Mouse (Mus musculus): ENCODE measurements around the gene S100a3.

S100a3 gene

DNA sequence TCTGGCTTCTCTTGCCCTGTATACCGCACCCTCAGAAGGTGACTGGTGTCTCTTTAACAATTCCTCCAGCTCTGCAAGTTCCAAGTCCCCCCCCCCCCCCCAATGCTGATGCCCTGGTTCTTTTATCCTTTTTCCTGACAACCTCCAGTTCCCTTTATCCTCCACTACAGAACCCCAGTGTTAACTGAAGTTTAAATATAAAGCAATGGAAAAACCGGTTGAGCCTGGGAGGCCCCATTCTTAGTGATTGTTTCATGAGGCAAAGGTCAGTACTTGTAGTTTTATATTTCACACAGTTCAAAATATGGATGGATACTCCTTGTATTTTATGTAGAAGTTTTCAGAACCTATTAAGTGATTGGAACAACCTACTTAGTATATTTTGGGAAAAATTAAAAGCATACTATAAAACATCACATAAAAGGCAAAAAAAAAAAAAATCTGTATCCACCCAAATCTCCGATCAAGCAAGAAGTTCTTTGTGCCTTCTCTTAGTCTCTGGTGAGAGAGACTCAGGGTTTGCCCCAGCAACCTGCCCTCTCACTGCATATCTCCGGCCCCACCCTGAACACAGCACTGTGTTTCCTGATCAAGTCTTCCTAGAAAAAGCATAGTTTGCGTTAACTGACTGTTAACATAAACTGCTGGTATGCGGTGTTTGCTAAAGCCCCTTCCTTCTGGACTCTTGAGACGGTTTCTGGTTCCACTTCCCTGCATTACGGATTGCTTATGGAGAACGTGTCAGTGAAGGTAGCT is 66.1 kb downstream of the S100a3 start:
- DNase-seq (ENCODE audit: low spot score): no peak

DNA sequence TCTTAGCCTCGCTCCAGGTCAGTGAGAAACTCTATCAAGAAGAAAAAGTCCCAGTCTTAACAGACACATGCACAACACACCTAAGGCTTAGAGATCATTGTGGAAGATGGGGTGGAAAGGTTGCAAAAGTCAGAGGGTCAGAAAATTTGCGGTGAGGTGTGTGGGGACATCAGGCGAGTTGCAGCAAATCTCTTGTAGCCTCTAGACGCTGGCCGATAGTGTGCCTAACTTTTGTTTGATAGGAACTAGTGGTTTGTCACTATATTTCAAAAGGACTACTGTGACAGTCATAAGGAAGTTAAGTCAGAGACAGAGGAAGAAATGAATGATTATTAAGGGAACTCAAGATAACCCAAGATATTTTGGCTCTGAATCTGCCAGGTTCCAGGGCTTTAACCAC is 67.0 kb downstream of the S100a3 start:
- no peak for DNase-seq (ENCODE audit: low spot score)

DNA sequence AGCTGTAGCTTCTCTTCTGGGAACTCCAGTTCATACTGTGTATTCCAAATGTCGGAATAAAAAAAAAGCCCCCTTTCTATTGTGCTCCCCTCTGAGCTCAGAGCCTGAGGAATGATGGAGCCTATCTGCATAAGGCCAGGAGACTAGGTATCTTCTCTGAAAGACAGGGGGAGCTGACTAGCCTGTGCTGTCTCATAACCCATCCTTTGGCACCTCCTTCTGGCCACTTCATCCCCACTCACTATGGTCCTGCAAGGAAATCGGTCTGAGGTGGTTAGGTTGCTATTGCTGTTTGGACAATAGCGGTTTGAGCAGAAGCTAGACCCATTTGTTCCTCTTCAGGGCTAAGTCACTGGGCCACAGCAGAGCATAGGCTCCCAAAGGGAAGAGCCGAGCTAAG is 67.4 kb downstream of the S100a3 start:
- no peak for DNase-seq (ENCODE audit: low spot score)

DNA sequence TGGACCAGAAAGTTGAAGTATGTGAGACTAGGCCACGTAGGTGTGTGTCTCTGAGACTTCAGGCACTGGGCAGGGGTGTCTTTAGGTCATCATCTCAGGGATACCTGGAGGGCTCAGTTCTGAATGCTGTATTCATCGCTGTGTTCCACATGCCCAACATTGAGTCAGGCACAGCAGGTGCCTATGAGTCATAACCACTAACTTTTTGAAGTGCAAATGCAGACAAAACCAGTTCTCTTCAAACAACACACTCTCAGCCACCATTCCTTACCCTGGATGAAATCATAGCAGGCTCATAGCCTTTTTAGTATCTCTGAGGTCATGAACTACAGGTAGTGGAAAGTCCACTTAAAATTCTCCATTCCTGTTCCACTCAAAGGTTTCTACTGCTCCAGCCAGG is 68.9 kb downstream of the S100a3 start:
- DNase-seq (ENCODE audit: low spot score): no peak

DNA sequence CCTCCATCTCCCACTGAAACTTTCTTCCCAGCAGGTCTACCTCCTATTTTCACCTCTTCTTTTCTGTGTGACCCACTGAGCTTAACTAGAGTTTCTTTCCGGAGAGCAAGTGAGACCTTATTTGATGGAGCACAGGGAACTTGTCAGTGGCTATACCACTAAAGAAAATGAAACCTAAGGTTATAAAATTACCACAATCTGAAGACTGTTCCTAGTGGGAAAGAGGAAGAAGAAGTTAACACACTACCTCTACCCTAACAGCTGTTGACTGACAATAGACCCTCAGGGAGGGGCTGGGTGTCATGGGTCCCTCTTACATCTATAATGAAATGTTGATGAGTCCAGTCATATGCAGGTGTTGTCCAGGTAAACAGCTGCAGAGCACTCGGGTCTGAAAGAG is 71.6 kb downstream of the S100a3 start:
- no peak for DNase-seq (ENCODE audit: low spot score)

DNA sequence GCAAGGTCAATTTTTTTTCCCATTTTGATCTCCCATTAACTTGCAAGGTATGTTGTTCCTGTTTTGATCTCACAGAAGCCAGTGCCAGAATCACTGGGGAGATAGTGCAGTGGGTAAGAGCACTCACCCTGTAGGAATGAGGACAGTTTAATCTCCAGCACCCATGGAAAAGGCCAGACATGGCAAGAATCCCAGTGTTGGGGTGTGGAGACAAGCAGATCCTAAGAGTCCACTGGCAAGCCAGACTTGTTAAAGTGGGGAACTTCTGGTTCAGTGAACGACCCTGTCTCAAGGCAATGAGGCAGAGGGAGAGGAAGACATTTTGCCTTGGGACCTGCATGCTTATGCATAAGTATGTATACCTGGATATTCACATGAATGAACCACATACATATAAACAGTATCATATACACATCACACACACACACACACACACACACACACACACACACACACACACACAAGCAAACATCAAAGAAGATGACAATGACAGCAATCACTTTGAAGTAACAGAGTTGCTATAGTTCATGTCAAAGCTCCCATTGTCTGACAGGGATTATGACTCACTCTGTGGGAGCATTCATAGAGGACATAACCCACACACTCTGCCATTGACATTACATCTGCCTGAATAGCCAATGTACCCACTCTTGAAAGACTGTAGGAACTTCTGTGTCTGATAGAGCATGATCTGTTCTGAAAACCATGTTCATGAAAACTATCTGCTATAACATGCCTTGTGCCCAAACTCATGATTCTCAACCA is 78.3 kb downstream of the S100a3 start:
- DNase-seq (ENCODE audit: low spot score): no peak

DNA sequence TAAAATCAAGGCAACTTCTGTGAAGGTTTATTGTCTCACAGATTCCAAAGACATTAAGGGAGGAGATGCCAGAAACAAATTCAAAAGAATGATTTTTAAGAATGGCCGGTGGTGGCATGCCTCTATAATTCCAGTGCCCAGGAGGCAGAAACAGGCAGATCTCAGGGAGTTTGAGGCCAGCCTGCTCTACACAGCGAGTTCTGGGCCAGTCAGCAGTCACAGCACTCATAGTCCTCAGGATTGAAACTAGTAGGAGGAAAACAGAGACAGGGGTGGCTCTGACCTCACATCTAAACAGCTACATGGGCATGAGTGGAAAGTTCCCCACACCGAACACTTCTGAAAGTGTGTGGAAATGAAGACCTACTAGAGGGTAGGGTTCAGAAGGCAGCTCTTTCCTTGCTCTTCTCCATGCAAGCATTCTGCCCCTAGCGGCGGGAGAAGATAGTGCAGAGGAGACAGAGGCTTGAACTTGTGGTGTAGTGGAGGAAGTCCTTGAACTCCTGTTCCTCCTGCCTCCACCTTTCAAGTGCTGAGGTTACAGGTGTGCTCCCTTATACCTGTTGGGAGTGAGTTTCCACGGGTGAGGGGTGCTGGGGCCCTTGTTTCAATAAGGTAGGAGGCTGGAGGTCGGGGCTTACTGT is 79.3 kb downstream of the S100a3 start:
- no peak for DNase-seq (ENCODE audit: low spot score)

DNA sequence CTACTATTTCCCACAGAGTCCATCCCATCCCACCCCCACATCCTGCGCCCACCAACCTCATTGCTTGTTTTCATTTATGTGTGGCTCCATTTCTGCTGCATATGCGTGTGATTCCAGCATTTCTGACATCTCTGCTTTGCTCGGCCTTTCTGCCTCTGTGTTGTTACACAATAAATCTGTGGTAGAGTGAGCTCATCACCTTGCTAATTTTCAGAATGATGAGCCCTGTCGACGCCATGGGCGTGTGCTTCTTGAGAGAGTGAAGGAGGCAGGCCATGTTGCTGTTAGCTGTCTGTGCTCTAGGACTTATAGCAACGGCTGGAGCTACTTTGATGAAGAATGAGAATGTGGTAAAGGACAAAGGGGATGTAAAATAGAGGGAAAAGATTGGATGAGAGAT is 80.6 kb downstream of the S100a3 start:
- no peak for DNase-seq (ENCODE audit: low spot score)

DNA sequence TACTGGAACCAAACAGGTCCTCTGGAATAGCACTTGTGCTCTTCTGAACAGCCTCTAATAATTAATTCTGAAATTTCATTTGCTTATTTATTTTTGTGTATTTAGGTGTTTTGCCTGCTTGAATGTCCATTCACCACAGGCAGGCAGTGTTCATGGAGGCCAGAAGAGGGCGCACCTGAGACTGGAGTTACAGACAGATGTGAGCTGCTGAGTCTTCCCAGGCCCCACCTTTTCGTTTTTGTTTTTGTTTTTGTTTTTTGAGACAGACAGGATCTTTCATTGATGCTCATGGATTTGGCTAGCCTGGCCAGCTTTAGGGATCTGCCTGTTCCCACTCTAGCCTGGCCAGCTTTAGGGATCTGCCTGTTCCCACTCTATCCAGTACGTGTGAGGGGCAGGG is 83.8 kb downstream of the S100a3 start:
- peak; percentile 27 for DNase-seq (ENCODE audit: low spot score)

DNA sequence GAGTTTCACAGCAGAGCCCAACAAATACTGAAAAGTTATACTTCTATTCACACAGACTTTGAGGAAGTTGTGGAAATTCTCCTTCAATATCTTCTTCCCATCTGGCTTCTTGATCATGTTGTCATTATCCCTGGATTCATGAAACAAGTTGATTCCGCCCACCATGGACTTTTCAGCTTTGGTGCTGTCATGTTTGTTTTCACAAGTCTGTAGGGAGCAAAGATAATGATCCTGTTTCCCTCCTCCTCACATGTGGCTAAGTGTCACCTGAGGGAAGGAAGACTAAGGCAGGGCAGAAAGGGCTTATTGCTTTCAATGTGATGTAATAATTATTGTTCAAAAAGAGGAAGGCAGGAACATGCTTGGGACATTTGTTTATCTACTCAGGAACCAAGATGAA is 86.9 kb downstream of the S100a3 start:
- DNase-seq (ENCODE audit: low spot score): no peak

DNA sequence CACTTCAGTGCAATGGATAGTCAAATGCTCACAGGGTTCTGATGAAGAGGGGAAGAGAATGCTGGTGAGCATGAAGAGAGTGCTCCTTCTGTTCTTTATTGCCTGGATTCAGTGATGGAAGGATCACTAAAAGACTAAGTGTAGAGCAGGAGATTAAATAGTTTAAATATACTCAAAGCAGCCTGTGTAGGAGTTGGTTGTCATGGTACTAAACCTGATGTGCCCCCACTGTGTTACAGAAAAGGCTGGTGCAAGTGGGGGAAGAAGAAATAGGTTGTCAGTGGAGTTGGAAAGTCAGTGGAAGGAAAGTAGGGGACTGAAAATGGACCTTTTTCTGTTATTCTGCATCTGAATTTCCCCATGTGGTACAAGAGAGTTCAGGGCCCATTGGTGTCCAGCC is 88.6 kb downstream of the S100a3 start:
- no peak for DNase-seq (ENCODE audit: low spot score)

DNA sequence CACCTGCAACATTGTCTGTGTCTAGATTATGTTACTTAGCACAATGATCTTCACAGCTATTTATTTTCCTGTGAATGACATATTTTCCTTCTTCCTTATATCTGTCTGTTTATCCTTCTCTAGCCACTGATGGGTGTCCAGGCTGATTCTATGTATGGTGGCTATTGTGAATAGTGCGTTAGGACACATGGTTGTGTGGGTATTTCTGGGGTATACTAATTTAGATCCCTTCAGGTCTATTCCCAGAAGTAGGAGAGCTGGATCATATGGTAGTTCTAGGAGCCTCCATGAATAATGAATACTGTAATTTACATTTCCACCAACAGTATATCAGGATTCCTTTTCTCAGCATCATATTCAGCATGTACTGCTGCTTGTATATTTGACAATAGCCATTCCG is 89.5 kb downstream of the S100a3 start:
- no peak for DNase-seq (ENCODE audit: low spot score)
